In the genomic region with DNA sequence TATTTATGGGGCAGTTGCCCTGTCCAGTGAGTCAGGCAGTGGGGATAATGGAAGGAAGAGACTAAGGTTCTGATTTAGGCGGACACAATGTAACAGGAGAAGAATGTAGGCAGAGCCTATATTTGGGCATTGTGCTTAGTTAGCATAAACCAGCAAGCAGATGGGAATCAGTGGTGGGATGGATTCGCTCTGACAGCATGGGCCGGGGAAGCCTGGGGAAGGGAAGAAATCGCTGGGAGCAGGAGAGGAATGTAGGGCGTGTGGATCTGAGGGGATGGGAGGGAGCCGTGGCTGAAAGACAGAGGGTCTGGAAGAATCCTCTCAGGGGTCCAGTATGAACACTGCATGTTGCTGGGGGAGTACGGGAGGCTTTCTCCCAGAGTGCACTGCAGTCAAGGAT, we compare ENCODE assay signal across 10 mouse cellular contexts. TPM values are rescaled to one million over a fixed set of nuclear protein-coding genes. Genes with fewer than 3 reads are reported as not detected.
DNase-seq lines count a peak whose midpoint lies in the region; ATAC-seq lines count a peak whose summit lies in the region.
"Had no signal": no experiment of that assay in that cellular context is flagged by ENCODE, and none has a peak within 500 bp of the region (broad histone marks: within the 10 kb centered on the region; RNA-seq: fewer than 3 reads in every experiment).

No protein-coding gene starts in this region.

- H3K27ac ChIP-seq in lung, embryonic 16.5 days (ENCODE audit: low read length) = no peak overlapping the region
- H3K27ac ChIP-seq in embryonic facial prominence, embryonic 14.5 days (replicated peaks; ENCODE audit: low read depth, low read length) = no peak overlapping the region

- WGBS in lung, embryonic 16.5 days = 38% methylated on average over 7 of the region's 7 CpGs
- WGBS in embryonic facial prominence, embryonic 14.5 days = 22% methylated on average over 7 of the region's 7 CpGs

- no peak for DNase-seq in lung, postnatal 4 days
- DNase-seq in embryonic facial prominence, embryonic 14.5 days (ENCODE audit: low spot score) = peak; percentile 46
- DNase-seq in left cerebral cortex, adult 11 months (ENCODE audit: low spot score) = peak; percentile 45
- peak; percentile 31 for DNase-seq in right cerebral cortex, postnatal 4 days
- no peak for DNase-seq in kidney, adult 8-10 months
- no peak for DNase-seq in lung, postnatal 25 days (ENCODE audit: low spot score)
- no peak for DNase-seq in urinary bladder, postnatal 14 days (ENCODE audit: low spot score)
- DNase-seq: gastrocnemius, postnatal 25 days; thymus, adult 2 months had no signal

- H3K27me3 ChIP-seq in lung, embryonic 16.5 days (ENCODE audit: control insufficient read depth, insufficient read depth, low read depth, low read length) = no peaks in the 10 kb centered on the region
- no peaks in the 10 kb centered on the region for H3K27me3 ChIP-seq in embryonic facial prominence, embryonic 14.5 days (replicated peaks; ENCODE audit: control insufficient read depth, insufficient read depth, low read length)

- H3K4me3 ChIP-seq in lung, embryonic 16.5 days (ENCODE audit: low read length) = no peak overlapping the region
- no peak overlapping the region for H3K4me3 ChIP-seq in embryonic facial prominence, embryonic 14.5 days (ENCODE audit: low read depth, low read length)

- peak; percentile 28; the same call in 1 of the 2 replicates for ATAC-seq in lung, embryonic 16.5 days (ENCODE audit: low read depth)
- ATAC-seq in embryonic facial prominence, embryonic 14.5 days (ENCODE audit: low read depth) = peak; percentile 65; the same call in 1 of the 2 replicates

- no peaks in the 10 kb centered on the region for H3K9me3 ChIP-seq in lung, embryonic 16.5 days (ENCODE audit: control insufficient read depth, low read length)
- no peaks in the 10 kb centered on the region for H3K9me3 ChIP-seq in embryonic facial prominence, embryonic 14.5 days (ENCODE audit: control insufficient read depth, low read length)

- H3K36me3 ChIP-seq in lung, embryonic 16.5 days (ENCODE audit: control insufficient read depth, insufficient read depth, low read length) = no peaks in the 10 kb centered on the region
- no peaks in the 10 kb centered on the region for H3K36me3 ChIP-seq in embryonic facial prominence, embryonic 14.5 days (ENCODE audit: control insufficient read depth, insufficient read depth, low read length)

- H3K4me1 ChIP-seq in lung, embryonic 16.5 days (replicated peaks; ENCODE audit: control insufficient read depth, insufficient read depth, low read length) = no peaks in the 10 kb centered on the region
- no peaks in the 10 kb centered on the region for H3K4me1 ChIP-seq in embryonic facial prominence, embryonic 14.5 days (ENCODE audit: control insufficient read depth, insufficient read depth, low read length)

- H3K9ac ChIP-seq in lung, embryonic 16.5 days (ENCODE audit: low read length) = no peak overlapping the region
- H3K9ac ChIP-seq in embryonic facial prominence, embryonic 14.5 days (ENCODE audit: low read depth, low read length) = no peak overlapping the region

- H3K4me2 ChIP-seq in lung, embryonic 16.5 days (ENCODE audit: low read depth, low read length) = no peak overlapping the region
- H3K4me2 ChIP-seq in embryonic facial prominence, embryonic 14.5 days (ENCODE audit: low read depth, low read length) = no peak overlapping the region

RNA-seq across cellular contexts. Expression of a gene that starts 49.0 kb away (rescaled TPM):
- 115 and 118 TPM in 2 replicates for polyA plus RNA-seq in lung, embryonic 16.5 days (2015; fragmentation: Nextera tagmentation; extraction: Ambion mirVana)
- polyA plus RNA-seq in embryonic facial prominence, embryonic 14.5 days (2014; fragmentation: Nextera tagmentation; extraction: Ambion mirVana) = 153 and 162 TPM in 2 replicates

Comparison
In these comparisons a context has a peak if more than half of its experiments do, and no peak if none do; other contexts are left out.
1. DNase-seq: peak in embryonic facial prominence, embryonic 14.5 days (single experiment), left cerebral cortex, adult 11 months (single experiment) and right cerebral cortex, postnatal 4 days (single experiment); none in lung, postnatal 4 days (0 of 2), kidney, adult 8-10 months (0 of 2), lung, postnatal 25 days (single experiment) and urinary bladder, postnatal 14 days (single experiment).